Mouse (Mus musculus): ENCODE results near the gene Pick1. TPM values are rescaled to one million over a fixed set of nuclear protein-coding genes. Genes with fewer than 3 reads are reported as not detected.

The Pick1 gene
- polyA plus RNA-seq, 2 experiments, result 23.3 to 82.6 TPM

GRCm38 (mm10) chr15:79201491-79202150 lies 27.4 kb upstream of the Pick1 start:
- peak; percentile 68 for ATAC-seq (ENCODE audit: low FRiP score, low read depth)
- no peak overlapping the region for H3K4me3 ChIP-seq (replicated peaks; ENCODE audit: low read length)
- DNase-seq (ENCODE audit: low spot score), result peak; percentile 15
- peak overlapping the region; percentile 59 for H3K27ac ChIP-seq (replicated peaks; ENCODE audit: low read depth, low read length)
- 16% methylated on average over 11 of the region's 13 CpGs for WGBS
- no peaks in the 10 kb centered on the region for H3K27me3 ChIP-seq (ENCODE audit: control insufficient read depth, insufficient read depth, low read length)
- no peak for TF ChIP-seq POLR2A (IDR thresholded peaks at IDR 0.05; ENCODE audit: borderline replicate concordance, extremely low read depth, insufficient read depth, insufficient read length)
- H3K9me3 ChIP-seq (ENCODE audit: control insufficient read depth, low read length), result no peaks in the 10 kb centered on the region
- peaks cover 18% of the 10 kb centered on the region for H3K4me1 ChIP-seq (ENCODE audit: control insufficient read depth, insufficient read depth, low read length)
- H3K4me2 ChIP-seq (replicated peaks; ENCODE audit: low read depth, low read length, severe bottlenecking), result peak overlapping the region; percentile 23; the same call in 1 of the 2 replicates
- H3K9ac ChIP-seq (ENCODE audit: low read depth, low read length, severe bottlenecking), result peak overlapping the region; percentile 25; the same call in 1 of the 2 replicates
- H3K36me3 ChIP-seq (ENCODE audit: control insufficient read depth, insufficient read depth, low read length), result no peaks in the 10 kb centered on the region

GRCm38 (mm10) chr15:79202575-79202974 lies 26.4 kb upstream of the Pick1 start:
- peak; percentile 51 for ATAC-seq (ENCODE audit: low FRiP score, low read depth)
- H3K27ac ChIP-seq (replicated peaks; ENCODE audit: low read depth, low read length), result 0 out of 2 replicates have a peak overlapping the region, but pooled peaks have one; percentile 52
- peak; percentile 13 for DNase-seq (ENCODE audit: low spot score)

GRCm38 (mm10) chr15:79208211-79208610 lies 20.8 kb upstream of the Pick1 start:
- Histone ChIP-seq H3K4me1 (ENCODE audit: control insufficient read depth, insufficient read depth, low read length) (no peaks in the 10 kb centered on the region), H3K36me3 (ENCODE audit: control insufficient read depth, insufficient read depth, low read length) (no peaks in the 10 kb centered on the region), H3K27me3 (ENCODE audit: control insufficient read depth, insufficient read depth, low read length) (no peaks in the 10 kb centered on the region), H3K4me2 (replicated peaks; ENCODE audit: low read depth, low read length, severe bottlenecking) (no peak overlapping the region), H3K9me3 (ENCODE audit: control insufficient read depth, low read length) (no peaks in the 10 kb centered on the region), H3K4me3 (replicated peaks; ENCODE audit: low read length) (no peak overlapping the region), H3K27ac (replicated peaks; ENCODE audit: low read depth, low read length) (no peak overlapping the region), H3K9ac (ENCODE audit: low read depth, low read length, severe bottlenecking) (no peak overlapping the region)
- DNase-seq (ENCODE audit: low spot score) (no peak), ATAC-seq (ENCODE audit: low FRiP score, low read depth) (no peak)
- TF ChIP-seq POLR2A (IDR thresholded peaks at IDR 0.05; ENCODE audit: borderline replicate concordance, extremely low read depth, insufficient read depth, insufficient read length), result no peak
- 69% methylated on average over 6 of the region's 6 CpGs for WGBS

More at GRCm38 (mm10) chr15:79202575-79202974, 26.4 kb upstream of the Pick1 start:
- H3K4me1 ChIP-seq (ENCODE audit: control insufficient read depth, insufficient read depth, low read length), result peaks cover 18% of the 10 kb centered on the region
- H3K9ac ChIP-seq (ENCODE audit: low read depth, low read length, severe bottlenecking), result no peak overlapping the region
- H3K4me2 ChIP-seq (replicated peaks; ENCODE audit: low read depth, low read length, severe bottlenecking), result no peak overlapping the region
- H3K27me3 ChIP-seq (ENCODE audit: control insufficient read depth, insufficient read depth, low read length), result no peaks in the 10 kb centered on the region
- H3K4me3 ChIP-seq (replicated peaks; ENCODE audit: low read length), result no peak overlapping the region
- 30% methylated on average over 10 of the region's 10 CpGs for WGBS
- H3K36me3 ChIP-seq (ENCODE audit: control insufficient read depth, insufficient read depth, low read length), result no peaks in the 10 kb centered on the region
- TF ChIP-seq POLR2A (IDR thresholded peaks at IDR 0.05; ENCODE audit: borderline replicate concordance, extremely low read depth, insufficient read depth, insufficient read length), result no peak
- no peaks in the 10 kb centered on the region for H3K9me3 ChIP-seq (ENCODE audit: control insufficient read depth, low read length)

GRCm38 (mm10) chr15:79208758-79209439 lies 20.1 kb upstream of the Pick1 start:
- no peak overlapping the region for H3K4me3 ChIP-seq (replicated peaks; ENCODE audit: low read length)
- no peaks in the 10 kb centered on the region for H3K36me3 ChIP-seq (ENCODE audit: control insufficient read depth, insufficient read depth, low read length)
- 75% methylated on average over 26 of the region's 27 CpGs for WGBS
- H3K9ac ChIP-seq (ENCODE audit: low read depth, low read length, severe bottlenecking), result no peak overlapping the region
- H3K4me1 ChIP-seq (ENCODE audit: control insufficient read depth, insufficient read depth, low read length), result no peaks in the 10 kb centered on the region
- DNase-seq (ENCODE audit: low spot score) (no peak), ATAC-seq (ENCODE audit: low FRiP score, low read depth) (no peak)
- H3K4me2 ChIP-seq (replicated peaks; ENCODE audit: low read depth, low read length, severe bottlenecking), result no peak overlapping the region
- no peaks in the 10 kb centered on the region for H3K27me3 ChIP-seq (ENCODE audit: control insufficient read depth, insufficient read depth, low read length)
- TF ChIP-seq POLR2A (IDR thresholded peaks at IDR 0.05; ENCODE audit: borderline replicate concordance, extremely low read depth, insufficient read depth, insufficient read length), result no peak
- no peak overlapping the region for H3K27ac ChIP-seq (replicated peaks; ENCODE audit: low read depth, low read length)
- no peaks in the 10 kb centered on the region for H3K9me3 ChIP-seq (ENCODE audit: control insufficient read depth, low read length)

- Histone ChIP-seq H3K4me3 (replicated peaks; ENCODE audit: low read length) (no peak overlapping the region), H3K27me3 (ENCODE audit: control insufficient read depth, insufficient read depth, low read length) (no peaks in the 10 kb centered on the region), H3K27ac (replicated peaks; ENCODE audit: low read depth, low read length) (no peak overlapping the region), H3K9me3 (ENCODE audit: control insufficient read depth, low read length) (no peaks in the 10 kb centered on the region), H3K4me2 (replicated peaks; ENCODE audit: low read depth, low read length, severe bottlenecking) (no peak overlapping the region), H3K36me3 (ENCODE audit: control insufficient read depth, insufficient read depth, low read length) (no peaks in the 10 kb centered on the region), H3K9ac (ENCODE audit: low read depth, low read length, severe bottlenecking) (no peak overlapping the region), H3K4me1 (ENCODE audit: control insufficient read depth, insufficient read depth, low read length) (no peaks in the 10 kb centered on the region)
- no peak for DNase-seq (ENCODE audit: low spot score)
- no peak for ATAC-seq (ENCODE audit: low FRiP score, low read depth)
- no peak for TF ChIP-seq POLR2A (IDR thresholded peaks at IDR 0.05; ENCODE audit: borderline replicate concordance, extremely low read depth, insufficient read depth, insufficient read length)
- WGBS, result 79% methylated on average over 1 of the region's 2 CpGs
These were observed 18.6 kb upstream of the Pick1 start for GRCm38 (mm10) chr15:79210357-79210756.
